Mouse (Mus musculus) adrenal gland, adult 2 months (tissue): ENCODE measurements at regions not wholly inside any gene's neighbourhood (a gene's known extent, or its start where the extent isn't known, plus 50 kb on each side); places are given as distances from the start of the nearest gene placed in this dataset.
A peak's percentile ranks its signal among the peaks of the same experiment; 100 is the strongest.
"Not testable (repeated sequence)": the region's sequence is repeated elsewhere in the genome, so short reads cannot be mapped to it uniquely, and the experiment has no call there.

ENCODE experiments used
- DNase-seq: peaks from one replicate; pipeline ENCODE4 v3.0.0; 2021

- DNase-seq = no peak
These were observed 165.5 kb upstream of the Stk26 start for GRCm38 (mm10) chrX:50675356-50675755.

DNA sequence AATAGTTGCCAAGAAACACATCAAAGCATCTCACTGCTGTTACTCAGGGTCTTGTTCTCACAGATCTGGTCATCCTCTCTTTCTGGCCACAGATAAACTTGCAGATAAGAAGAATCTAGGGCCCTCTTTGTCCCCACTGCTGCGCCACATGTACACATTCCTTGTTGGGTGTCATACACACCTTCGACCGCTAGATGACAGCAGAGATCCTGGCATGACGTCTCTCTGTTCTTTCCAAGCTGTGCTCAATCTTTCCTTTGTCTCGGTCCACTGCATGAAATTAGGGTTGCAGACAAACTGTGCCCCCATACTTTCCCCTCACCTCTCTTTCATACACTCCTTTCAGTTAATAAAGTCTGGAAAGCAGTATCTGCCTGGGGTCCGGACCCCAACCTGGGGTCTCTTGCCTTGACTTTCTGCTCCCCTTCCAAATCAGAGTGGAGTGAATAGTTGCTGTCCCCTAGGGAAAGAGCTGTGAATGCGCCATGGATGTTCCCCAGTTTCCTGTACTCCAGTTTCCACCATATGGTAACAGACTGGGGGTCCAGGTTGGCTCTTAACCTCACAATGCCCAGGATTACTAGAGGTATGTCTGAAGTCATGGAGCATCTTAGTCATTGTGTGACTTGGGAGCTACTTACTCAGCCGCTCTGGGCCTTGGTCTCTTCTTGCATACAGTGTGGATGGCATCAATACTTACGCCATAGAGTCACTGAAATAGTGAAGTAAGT lies 182.8 kb upstream of the Stk26 start:
- DNase-seq = peak; percentile 23

DNA sequence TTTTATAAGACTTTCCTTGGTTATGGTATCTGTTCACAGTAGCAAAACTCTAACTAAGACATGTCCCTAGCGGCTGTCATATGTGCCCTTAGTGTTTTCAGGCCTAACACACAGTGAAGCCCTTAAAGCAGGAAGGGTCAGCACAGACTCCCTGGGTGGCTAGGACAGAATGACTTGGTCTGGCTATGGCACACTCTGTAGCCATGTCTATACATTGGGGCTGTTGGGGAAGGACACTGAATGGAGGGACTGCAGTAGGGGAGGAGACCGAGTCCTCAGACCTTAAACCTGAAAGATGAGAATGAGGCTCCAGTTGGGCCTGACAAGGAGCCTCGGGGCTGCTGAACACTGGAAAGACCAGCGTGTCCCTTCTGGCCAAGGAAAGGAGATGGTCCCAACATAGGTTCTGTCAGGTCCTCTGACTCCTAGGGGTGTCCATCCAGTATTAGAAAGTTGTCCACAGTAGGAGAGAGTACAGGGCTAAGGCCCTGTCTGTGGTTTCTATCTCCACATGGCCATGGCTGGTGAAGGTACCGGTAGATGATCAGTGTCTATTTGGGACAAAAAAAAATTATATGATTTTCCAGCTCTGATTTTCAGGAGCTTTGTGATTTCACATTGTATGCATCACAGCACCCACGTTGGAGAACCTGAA lies 183.5 kb upstream of the Stk26 start:
- DNase-seq = no peak

DNA sequence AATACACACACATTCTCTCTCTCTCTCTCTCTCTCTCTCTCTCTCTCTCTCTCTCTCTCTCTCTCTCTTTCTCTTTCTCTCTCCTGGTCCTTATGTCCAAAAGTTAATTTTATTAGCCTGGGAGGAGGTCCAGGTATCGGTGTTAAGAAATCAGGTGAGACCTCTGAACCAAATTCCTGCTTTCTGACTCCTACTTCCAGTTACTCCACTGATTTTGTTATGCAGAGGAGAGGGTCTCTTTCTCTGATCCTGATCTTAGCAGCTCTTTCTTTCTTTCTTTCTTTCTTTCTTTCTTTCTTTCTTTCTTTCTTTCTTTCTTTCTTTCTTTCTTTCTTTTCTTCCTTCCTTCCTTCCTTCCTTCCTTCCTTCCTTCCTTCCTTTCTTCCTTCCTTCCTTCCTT lies 185.5 kb upstream of the Stk26 start:
- not testable (repeated sequence) for DNase-seq

DNA sequence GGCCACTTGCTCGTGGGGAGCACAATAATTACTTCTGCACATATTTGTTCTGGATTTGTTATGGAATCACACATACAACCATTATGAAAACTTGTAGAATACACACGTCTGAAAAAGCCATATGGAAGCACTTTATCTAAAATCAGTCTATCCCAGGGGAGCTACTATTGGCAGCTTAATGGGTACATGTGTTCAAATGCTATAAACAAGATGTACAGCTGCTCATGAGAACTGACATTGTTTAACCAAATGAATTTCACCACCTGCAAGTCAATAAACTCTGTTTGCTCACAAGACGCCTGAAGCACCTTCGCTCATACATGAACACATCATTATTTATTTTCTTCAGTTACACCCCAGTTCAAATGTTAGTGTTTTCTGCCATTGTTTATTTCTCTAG lies 199.5 kb upstream of the Stk26 start:
- DNase-seq = no peak

DNA sequence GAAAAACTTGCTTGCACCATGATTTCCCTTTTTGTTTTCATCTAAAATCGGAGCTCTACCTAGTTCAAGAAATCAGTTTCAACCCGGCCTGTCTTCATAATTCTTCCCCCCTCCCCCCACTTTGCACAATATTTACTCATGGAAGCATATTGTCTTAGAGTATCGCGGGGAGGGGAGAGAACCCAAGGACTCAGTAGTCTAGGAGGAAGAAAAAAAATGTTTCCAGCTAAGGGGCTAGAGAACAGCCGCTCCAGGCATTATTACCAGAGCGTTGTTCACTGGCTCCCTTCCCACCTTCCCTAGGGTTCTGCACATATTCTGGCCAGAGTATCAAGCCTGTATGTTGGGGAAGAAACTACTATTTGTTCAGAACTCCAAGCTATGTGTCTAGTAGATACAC lies 205.2 kb upstream of the Stk26 start:
- DNase-seq = no peak

GRCm38 (mm10) chrX:50634842-50635615 lies 205.8 kb upstream of the Stk26 start:
- peak; percentile 89 for DNase-seq

- DNase-seq = no peak
These were observed 204.2 kb upstream of the Olfr1324 start for GRCm38 (mm10) chrX:50632536-50632935.

- DNase-seq = peak; percentile 66
These were observed 197.0 kb upstream of the Olfr1324 start for GRCm38 (mm10) chrX:50625336-50625735.

- DNase-seq = peak; percentile 69
These were observed 194.7 kb upstream of the Olfr1324 start for GRCm38 (mm10) chrX:50622984-50623455.

GRCm38 (mm10) chrX:50620909-50621308 lies 192.6 kb upstream of the Olfr1324 start:
- DNase-seq = no peak

DNA sequence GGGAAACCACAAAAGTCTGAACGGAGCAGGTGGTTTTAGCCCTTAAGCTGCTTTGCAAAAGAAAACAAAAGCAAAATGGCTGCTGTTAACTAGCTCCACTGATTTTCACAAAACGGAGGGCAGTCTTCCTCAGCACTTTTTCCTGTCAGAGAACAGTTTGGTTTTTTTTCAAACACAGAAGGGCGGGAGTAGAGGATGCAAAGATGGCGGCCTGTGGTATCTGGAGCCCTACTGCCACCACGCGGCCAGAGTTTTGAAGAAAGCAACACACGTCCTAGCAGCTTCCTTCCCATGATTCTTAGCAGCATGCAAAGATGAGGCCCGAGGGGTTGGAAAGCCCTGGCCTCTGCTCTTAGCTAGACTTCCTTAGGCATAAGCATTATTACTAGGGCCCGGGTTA lies 191.6 kb upstream of the Olfr1324 start:
- DNase-seq = peak; percentile 76

DNA sequence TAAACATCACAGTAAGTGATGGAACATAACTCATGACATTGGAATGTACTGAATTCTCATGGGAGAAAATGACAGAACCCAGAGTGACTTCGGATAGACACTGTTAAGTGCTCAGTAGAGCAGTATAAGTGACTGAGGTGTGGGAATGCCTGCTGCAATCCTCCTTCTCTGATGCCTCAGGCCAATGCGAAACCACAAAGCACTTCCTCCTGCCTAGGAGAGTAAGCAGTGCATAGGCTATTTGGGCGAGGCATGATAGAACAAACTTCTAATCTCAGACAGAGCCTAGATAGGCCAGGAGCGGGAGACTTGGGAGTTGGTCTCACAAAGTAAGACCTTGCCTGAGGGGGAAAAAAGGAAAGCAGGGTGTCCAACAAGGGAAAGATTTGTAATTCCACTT lies 190.6 kb upstream of the Olfr1324 start:
- no peak for DNase-seq

- DNase-seq = peak; percentile 90
These were observed 188.6 kb upstream of the Olfr1324 start for GRCm38 (mm10) chrX:50616920-50617319.

GRCm38 (mm10) chrX:50614874-50615273 lies 186.6 kb upstream of the Olfr1324 start:
- DNase-seq = peak; percentile 77

DNA sequence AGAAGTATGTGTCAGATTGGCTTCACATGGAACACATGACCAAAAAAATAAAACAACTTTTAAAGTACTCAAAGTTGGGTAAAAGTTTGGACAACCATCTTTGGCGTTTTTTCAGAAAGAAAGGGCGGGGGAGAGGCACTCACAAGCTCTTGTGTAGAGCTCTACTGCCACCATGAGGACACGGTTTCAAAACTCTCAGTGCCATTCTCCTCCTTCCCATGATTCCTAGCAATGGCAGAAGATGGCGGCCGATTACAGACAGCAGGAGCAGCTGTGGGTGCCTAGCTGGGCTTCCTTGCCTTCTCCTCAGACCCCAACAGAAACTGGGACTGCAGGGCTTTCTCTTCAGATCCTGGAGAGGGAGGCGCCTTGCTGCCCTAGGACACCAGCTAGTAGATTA lies 186.1 kb upstream of the Olfr1324 start:
- DNase-seq = peak; percentile 64

- peak; percentile 75 for DNase-seq
These were observed 183.7 kb upstream of the Olfr1324 start for GRCm38 (mm10) chrX:50611765-50612591.

DNA sequence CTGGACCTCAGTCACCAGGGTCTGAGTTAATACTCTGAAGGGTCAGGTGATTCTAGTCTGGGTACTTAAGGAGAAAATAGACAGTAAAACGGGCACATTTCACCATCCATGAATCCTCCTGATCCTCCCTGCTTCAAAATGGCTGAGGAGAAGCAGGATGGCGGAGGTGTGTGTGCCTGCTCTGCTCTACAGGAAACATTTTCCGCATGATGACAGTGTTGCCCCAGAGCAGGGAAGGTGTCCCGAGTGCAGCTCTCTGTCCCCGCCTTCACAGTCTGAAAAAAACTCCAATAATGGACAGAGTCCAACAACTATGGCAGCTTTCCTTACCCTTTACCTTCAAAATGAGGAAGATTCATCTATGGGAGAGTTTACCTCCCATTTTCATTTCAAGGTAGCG lies 179.8 kb upstream of the Olfr1324 start:
- DNase-seq = not testable (repeated sequence)

DNA sequence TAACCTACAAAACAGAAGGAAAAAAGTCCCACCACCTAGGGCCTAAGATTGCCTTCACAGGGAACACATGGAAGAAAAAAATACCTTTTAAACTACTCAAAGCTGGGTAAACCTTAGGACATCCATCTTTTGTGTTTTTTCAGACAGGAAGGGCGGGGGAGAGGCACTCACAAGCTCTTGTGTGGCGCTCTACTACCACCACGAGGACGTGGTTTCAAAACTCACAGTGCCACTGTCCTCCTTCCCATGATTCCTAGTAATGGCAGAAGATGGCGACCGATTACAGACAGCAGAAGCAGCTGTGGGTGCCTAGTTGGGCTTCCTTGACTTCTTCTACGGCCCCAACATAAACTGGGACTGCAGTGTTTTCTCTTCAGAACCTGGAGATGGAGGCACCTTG lies 179.3 kb upstream of the Olfr1324 start:
- DNase-seq = peak; percentile 73

DNA sequence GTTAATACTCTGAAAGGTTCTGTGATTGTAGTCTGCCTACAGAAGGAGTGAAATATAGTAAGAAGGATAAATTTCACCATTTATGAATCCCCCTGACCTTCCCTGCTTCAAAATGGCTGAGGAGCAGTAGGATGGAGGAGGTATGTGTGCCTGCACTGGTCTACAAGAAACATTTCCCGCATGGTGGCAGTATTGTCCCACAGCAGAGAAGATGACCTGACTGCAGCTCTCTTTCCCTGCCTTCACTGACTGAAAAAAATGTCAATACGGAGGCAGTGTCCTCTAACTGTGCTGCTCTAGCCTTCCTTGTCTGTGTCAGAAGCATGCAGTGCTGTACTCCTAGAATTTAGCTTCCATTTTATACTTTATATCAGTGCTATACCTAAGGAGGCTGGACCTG lies 177.2 kb upstream of the Olfr1324 start:
- peak; percentile 76 for DNase-seq

DNA sequence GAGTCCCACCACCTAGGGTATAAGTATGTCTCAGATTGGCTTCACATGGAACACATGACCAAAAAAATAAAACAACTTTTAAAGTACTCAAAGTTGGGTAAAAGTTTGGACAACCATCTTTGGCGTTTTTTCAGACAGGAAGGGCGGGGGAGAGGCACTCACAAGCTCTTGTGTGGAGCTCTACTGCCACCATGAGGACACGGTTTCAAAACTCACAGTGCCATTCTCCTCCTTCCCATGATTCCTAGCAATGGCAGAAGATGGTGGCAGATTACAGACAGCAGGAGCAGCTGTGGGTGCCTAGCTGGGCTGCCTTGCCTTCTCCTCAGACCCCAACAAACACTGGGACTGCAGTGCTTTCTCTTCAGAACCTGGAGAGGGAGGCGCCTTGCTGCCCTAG lies 176.7 kb upstream of the Olfr1324 start:
- peak; percentile 80 for DNase-seq

- DNase-seq = peak; percentile 86
These were observed 174.6 kb upstream of the Olfr1324 start for GRCm38 (mm10) chrX:50602881-50603280.
